Mouse (Mus musculus) midbrain, postnatal 0 days (tissue): ENCODE measurements around the gene Ppox. TPM values are rescaled to one million over a fixed set of nuclear protein-coding genes. Genes with fewer than 3 reads are reported as not detected.

Experiments used
- ATAC-seq: fragments of 200-750 bp; cut with Nextera tagmentation; 2 replicates; pipeline ENCODE4 v1.8.0; 2017; ENCODE audit warnings: moderate number of reproducible peaks, mild to moderate bottlenecking, moderate TSS enrichment, moderate library complexity; ENCODE audit not compliant: low FRiP score
- DNase-seq: peaks from one replicate; pipeline ENCODE4 v3.0.0-alpha.2; 2015; ENCODE audit warnings: low spot score
- H3K27ac ChIP-seq: fragments of 300-500 bp; sonication (generic); 2 replicates; pipeline ENCODE4 v1.5.1; 2014; ENCODE audit warnings: low read depth, mild to moderate bottlenecking, low read length, mixed read lengths
- H3K27me3 ChIP-seq: fragments of 300-500 bp; sonication (generic); 2 replicates; pipeline ENCODE4 v1.6.1; 2014; ENCODE audit warnings: low read length, control low read depth, mixed read lengths; ENCODE audit not compliant: insufficient read depth
- H3K36me3 ChIP-seq: fragments of 300-500 bp; sonication (generic); 2 replicates; pipeline ENCODE4 v1.6.1; 2014; ENCODE audit warnings: low read length, control low read depth, mixed read lengths; ENCODE audit not compliant: insufficient read depth
- H3K4me1 ChIP-seq: fragments of 300-500 bp; sonication (generic); 2 replicates; pipeline ENCODE4 v1.6.1; 2014; ENCODE audit warnings: mild to moderate bottlenecking, control low read depth, antibody characterized with exemption, low read length, mixed read lengths; ENCODE audit not compliant: insufficient read depth
- H3K4me2 ChIP-seq: fragments of 300-500 bp; sonication (generic); 2 replicates; pipeline ENCODE4 v1.6.1; 2014; ENCODE audit warnings: low read depth, mild to moderate bottlenecking, low read length, mixed read lengths; ENCODE audit not compliant: poor library complexity, severe bottlenecking
- H3K4me3 ChIP-seq: fragments of 300-500 bp; sonication (generic); 2 replicates; pipeline ENCODE4 v1.5.1; 2014; ENCODE audit warnings: low read depth, mild to moderate bottlenecking, low read length, moderate library complexity
- H3K9ac ChIP-seq: fragments of 300-500 bp; sonication (generic); replicated peaks from 2 replicates; pipeline ENCODE4 v1.6.1; 2014; ENCODE audit warnings: mild to moderate bottlenecking, low read length, moderate library complexity, mixed read lengths; ENCODE audit not compliant: poor library complexity, severe bottlenecking
- H3K9me3 ChIP-seq: fragments of 300-500 bp; sonication (generic); 2 replicates; pipeline ENCODE4 v1.6.1; 2016; ENCODE audit warnings: low read length, control low read depth
- CTCF ChIP-seq: IDR thresholded peaks from 2 replicates; pipeline ENCODE4 v1.5.1; 2016; ENCODE audit warnings: antibody characterized with exemption, mild to moderate bottlenecking
- WGBS: fragments of 180-500 bp; shearing (Covaris S2); extraction: QIAGEN DNeasy Blood & Tissue Kit; methylation state at CpG from one replicate; pipeline ENCODE4 v1.1.7; 2014; 5-methylcytosine and 5-hydroxymethylcytosine counted together
- polyA plus RNA-seq: library from polyadenylated mRNA; unstranded; fragments of >200 nt; fragmentation: Nextera tagmentation; extraction: Ambion mirVana; gene quantifications from 2 replicates; pipeline ENCODE4 v1.2.1, GENCODE M21; 2015
- total RNA-seq: library from RNA; depleted of rRNA; stranded (reverse); fragments of >200 nt; gene quantifications from 2 replicates; pipeline ENCODE4 v1.2.3, GENCODE M21; 2014

The Ppox gene
- total and polyA plus RNA-seq, 2 experiments from 2014 or later = 31.3 to 45.9 TPM

GRCm38 (mm10) chr1:171282086-171282805, 1.3 kb upstream of the Ppox start:
- Histone ChIP-seq H3K4me2 (no peak overlapping the region), H3K9me3 (no peaks in the 10 kb centered on the region), H3K4me1 (peaks cover 3% of the 10 kb centered on the region), H3K4me3 (no peak overlapping the region), H3K27me3 (no peaks in the 10 kb centered on the region), H3K27ac (0 out of 2 replicates have a peak overlapping the region, but pooled peaks have one; percentile 38), H3K36me3 (peaks cover 40% of the 10 kb centered on the region), H3K9ac (no peak overlapping the region)
- no peak for ATAC-seq
- TF ChIP-seq CTCF = no peak
- DNase-seq = no peak
- WGBS = 81% methylated on average over 18 of the region's 18 CpGs

GRCm38 (mm10) chr1:171281528-171281923, 540 bp upstream of the Ppox start:
- TF ChIP-seq CTCF = peak; percentile 71
- WGBS = 0% methylated on average over 10 of the region's 10 CpGs
- ATAC-seq = peak; percentile 41
- H3K4me1 ChIP-seq = peaks cover 3% of the 10 kb centered on the region
- DNase-seq = peak; percentile 75
- peak overlapping the region; percentile 60 for H3K4me3 ChIP-seq
- peak overlapping the region; percentile 37; the same call in 1 of the 2 replicates for H3K9ac ChIP-seq
- peaks cover 47% of the 10 kb centered on the region for H3K36me3 ChIP-seq
- H3K4me2 ChIP-seq = peak overlapping the region; percentile 68
- H3K27me3 ChIP-seq = no peaks in the 10 kb centered on the region
- peak overlapping the region; percentile 66 for H3K27ac ChIP-seq
- H3K9me3 ChIP-seq = no peaks in the 10 kb centered on the region

GRCm38 (mm10) chr1:171280250-171280915, 603 bp downstream of the Ppox start:
- DNase-seq = no peak
- 1% methylated on average over 25 of the region's 25 CpGs for WGBS
- peaks cover 51% of the 10 kb centered on the region for H3K36me3 ChIP-seq
- H3K9me3 ChIP-seq = no peaks in the 10 kb centered on the region
- no peak for TF ChIP-seq CTCF
- peak; percentile 29; the same call in 1 of the 2 replicates for ATAC-seq
- no peaks in the 10 kb centered on the region for H3K27me3 ChIP-seq
- peak overlapping the region; percentile 60 for H3K4me3 ChIP-seq
- H3K4me2 ChIP-seq = peak overlapping the region; percentile 88
- peak overlapping the region; percentile 63 for H3K9ac ChIP-seq
- peaks cover 3% of the 10 kb centered on the region for H3K4me1 ChIP-seq
- H3K27ac ChIP-seq = no peak overlapping the region

GRCm38 (mm10) chr1:171279721-171280120, 1.3 kb downstream of the Ppox start:
- Histone ChIP-seq H3K4me2 (peak overlapping the region; percentile 88), H3K27me3 (no peaks in the 10 kb centered on the region), H3K9ac (peak overlapping the region; percentile 63), H3K4me3 (peak overlapping the region; percentile 60; the same call in 1 of the 2 replicates), H3K9me3 (no peaks in the 10 kb centered on the region), H3K4me1 (peaks cover 3% of the 10 kb centered on the region; the same call in 1 of the 2 replicates), H3K36me3 (peaks cover 50% of the 10 kb centered on the region), H3K27ac (no peak overlapping the region)
- ATAC-seq (no peak), DNase-seq (no peak)
- 66% methylated on average over 5 of the region's 5 CpGs for WGBS
- no peak for TF ChIP-seq CTCF

- no peak overlapping the region for H3K4me2 ChIP-seq
- peaks cover 51% of the 10 kb centered on the region for H3K36me3 ChIP-seq
- no peaks in the 10 kb centered on the region for H3K9me3 ChIP-seq
- whole genome bisulfite sequencing = 88% methylated on average over 14 of the region's 14 CpGs
- peaks cover 3% of the 10 kb centered on the region; the same call in 1 of the 2 replicates for H3K4me1 ChIP-seq
- H3K27me3 ChIP-seq = no peaks in the 10 kb centered on the region
- H3K4me3 ChIP-seq = no peak overlapping the region
- no peak overlapping the region for H3K27ac ChIP-seq
- no peak for ATAC-seq
- no peak for DNase-seq
- H3K9ac ChIP-seq = no peak overlapping the region
- TF ChIP-seq CTCF = no peak
Observed at GRCm38 (mm10) chr1:171279012-171279705, 1.8 kb downstream of the Ppox start.
